Mouse (Mus musculus) neural tube, embryonic 11.5 days (tissue): ENCODE measurements at regions not wholly inside any gene's neighbourhood (a gene's known extent, or its start where the extent isn't known, plus 50 kb on each side); places are given as distances from the start of the nearest gene placed in this dataset.

Source experiments
- ATAC-seq: fragments of 200-750 bp; cut with Nextera tagmentation; 2 replicates; pipeline ENCODE4 v1.8.0; 2017; ENCODE audit warnings: moderate number of reproducible peaks, mild to moderate bottlenecking, moderate TSS enrichment, moderate library complexity; ENCODE audit not compliant: insufficient read depth, low FRiP score, low TSS enrichment
- DNase-seq: peaks from one replicate; pipeline ENCODE4 v3.0.0-alpha.2; 2015; ENCODE audit warnings: low spot score
- H3K27ac ChIP-seq: fragments of 300-500 bp; sonication (generic); 2 replicates; pipeline ENCODE4 v1.5.1; 2014; ENCODE audit warnings: low read depth, mild to moderate bottlenecking, low read length
- H3K27me3 ChIP-seq: fragments of 300-500 bp; sonication (generic); 2 replicates; pipeline ENCODE4 v1.6.1; 2014; ENCODE audit warnings: mild to moderate bottlenecking, low read length, mixed read lengths; ENCODE audit not compliant: control insufficient read depth, insufficient read depth
- H3K36me3 ChIP-seq: fragments of 300-500 bp; sonication (generic); 2 replicates; pipeline ENCODE4 v1.6.1; 2014; ENCODE audit warnings: mild to moderate bottlenecking, low read length, moderate library complexity, mixed read lengths; ENCODE audit not compliant: control insufficient read depth, insufficient read depth
- H3K4me1 ChIP-seq: fragments of 300-500 bp; sonication (generic); 2 replicates; pipeline ENCODE4 v1.6.1; 2014; ENCODE audit warnings: low read length, mixed read lengths; ENCODE audit not compliant: control insufficient read depth, insufficient read depth
- H3K4me2 ChIP-seq: fragments of 300-500 bp; sonication (generic); 2 replicates; pipeline ENCODE4 v1.6.1; 2014; ENCODE audit warnings: low read depth, mild to moderate bottlenecking, moderate library complexity
- H3K4me3 ChIP-seq: fragments of 300-500 bp; sonication (generic); 2 replicates; pipeline ENCODE4 v1.5.1; 2014; ENCODE audit warnings: low read depth, low read length
- H3K9ac ChIP-seq: fragments of 300-500 bp; sonication (generic); 2 replicates; pipeline ENCODE4 v1.6.1; 2014; ENCODE audit warnings: mild to moderate bottlenecking, low read length
- H3K9me3 ChIP-seq: fragments of 300-500 bp; sonication (generic); 2 replicates; pipeline ENCODE4 v1.6.1; 2016; ENCODE audit warnings: low read length; ENCODE audit not compliant: control insufficient read depth
- WGBS: fragments of 180-500 bp; shearing (Covaris S2); extraction: QIAGEN DNeasy Blood & Tissue Kit; methylation state at CpG from one replicate; pipeline ENCODE4 v1.1.7; 2014; 5-methylcytosine and 5-hydroxymethylcytosine counted together

- Histone ChIP-seq H3K27ac (no peak overlapping the region), H3K9ac (no peak overlapping the region), H3K27me3 (no peaks in the 10 kb centered on the region), H3K36me3 (no peaks in the 10 kb centered on the region), H3K4me1 (no peaks in the 10 kb centered on the region), H3K9me3 (no peaks in the 10 kb centered on the region), H3K4me3 (no peak overlapping the region), H3K4me2 (no peak overlapping the region)
- DNase-seq (no peak), ATAC-seq (no peak)
- 82% methylated on average over 12 of the region's 12 CpGs for WGBS
These were observed 76.8 kb upstream of the Sfrp2 start for GRCm38 (mm10) chr3:83689068-83689976.

GRCm38 (mm10) chr3:83694505-83694904 is 71.6 kb upstream of the Sfrp2 start:
- ATAC-seq, result no peak

GRCm38 (mm10) chr3:83699751-83700150 is 66.4 kb upstream of the Sfrp2 start:
- Histone ChIP-seq H3K9ac (no peak overlapping the region), H3K36me3 (no peaks in the 10 kb centered on the region), H3K4me3 (no peak overlapping the region), H3K9me3 (no peaks in the 10 kb centered on the region), H3K27ac (no peak overlapping the region), H3K27me3 (no peaks in the 10 kb centered on the region), H3K4me1 (no peaks in the 10 kb centered on the region), H3K4me2 (no peak overlapping the region)
- ATAC-seq, result no peak
- 87% methylated on average over 3 of the region's 3 CpGs for WGBS
- no peak for DNase-seq

More at GRCm38 (mm10) chr3:83694505-83694904, 71.6 kb upstream of the Sfrp2 start:
- WGBS, result 76% methylated on average over 5 of the region's 5 CpGs
- H3K9me3 ChIP-seq, result no peaks in the 10 kb centered on the region
- no peaks in the 10 kb centered on the region for H3K4me1 ChIP-seq
- H3K27me3 ChIP-seq, result no peaks in the 10 kb centered on the region
- no peak overlapping the region for H3K4me3 ChIP-seq
- H3K4me2 ChIP-seq, result no peak overlapping the region
- no peak for DNase-seq
- H3K27ac ChIP-seq, result no peak overlapping the region
- no peaks in the 10 kb centered on the region for H3K36me3 ChIP-seq
- no peak overlapping the region for H3K9ac ChIP-seq

- H3K4me1 ChIP-seq, result no peaks in the 10 kb centered on the region
- H3K27me3 ChIP-seq, result no peaks in the 10 kb centered on the region
- H3K9me3 ChIP-seq, result no peaks in the 10 kb centered on the region
- no peak overlapping the region for H3K27ac ChIP-seq
- no peak overlapping the region for H3K9ac ChIP-seq
- H3K4me3 ChIP-seq, result no peak overlapping the region
- no peaks in the 10 kb centered on the region for H3K36me3 ChIP-seq
- ATAC-seq, result no peak
- WGBS, result 64% methylated on average over 1 of the region's 1 CpGs
- no peak overlapping the region for H3K4me2 ChIP-seq
- DNase-seq, result peak; percentile 38
These were observed 65.0 kb upstream of the Sfrp2 start for GRCm38 (mm10) chr3:83701075-83701474.

GRCm38 (mm10) chr3:83704559-83704958 is 61.6 kb upstream of the Sfrp2 start:
- DNase-seq (no peak), ATAC-seq (no peak)
- no peak overlapping the region for H3K4me3 ChIP-seq
- 91% methylated on average over 11 of the region's 11 CpGs for WGBS
- no peaks in the 10 kb centered on the region for H3K4me1 ChIP-seq
- H3K9me3 ChIP-seq, result no peaks in the 10 kb centered on the region
- no peak overlapping the region for H3K27ac ChIP-seq
- H3K36me3 ChIP-seq, result no peaks in the 10 kb centered on the region
- no peak overlapping the region for H3K4me2 ChIP-seq
- no peaks in the 10 kb centered on the region for H3K27me3 ChIP-seq
- no peak overlapping the region for H3K9ac ChIP-seq

- no peaks in the 10 kb centered on the region for H3K4me1 ChIP-seq
- no peaks in the 10 kb centered on the region for H3K9me3 ChIP-seq
- no peak overlapping the region for H3K4me3 ChIP-seq
- no peak for DNase-seq
- no peak overlapping the region for H3K9ac ChIP-seq
- 92% methylated on average over 6 of the region's 6 CpGs for WGBS
- no peaks in the 10 kb centered on the region for H3K36me3 ChIP-seq
- no peaks in the 10 kb centered on the region for H3K27me3 ChIP-seq
- H3K27ac ChIP-seq, result no peak overlapping the region
- no peak for ATAC-seq
- H3K4me2 ChIP-seq, result no peak overlapping the region
These were observed 60.9 kb upstream of the Sfrp2 start for GRCm38 (mm10) chr3:83705253-83705652.

- ATAC-seq (no peak), DNase-seq (no peak)
- H3K4me1 ChIP-seq, result no peaks in the 10 kb centered on the region; the same call in 1 of the 2 replicates
- no peak overlapping the region for H3K9ac ChIP-seq
- whole genome bisulfite sequencing, result 67% methylated on average over 13 of the region's 13 CpGs
- no peak overlapping the region for H3K27ac ChIP-seq
- H3K4me2 ChIP-seq, result no peak overlapping the region
- no peaks in the 10 kb centered on the region for H3K36me3 ChIP-seq
- H3K4me3 ChIP-seq, result no peak overlapping the region
- no peaks in the 10 kb centered on the region for H3K9me3 ChIP-seq
- no peaks in the 10 kb centered on the region for H3K27me3 ChIP-seq
These were observed 59.4 kb upstream of the Sfrp2 start for GRCm38 (mm10) chr3:83706531-83707243.

GRCm38 (mm10) chr3:83707278-83707677 is 58.8 kb upstream of the Sfrp2 start:
- no peak overlapping the region for H3K27ac ChIP-seq
- WGBS, result 70% methylated on average over 7 of the region's 7 CpGs
- H3K4me2 ChIP-seq, result no peak overlapping the region
- no peaks in the 10 kb centered on the region; the same call in 1 of the 2 replicates for H3K4me1 ChIP-seq
- no peak overlapping the region for H3K4me3 ChIP-seq
- no peaks in the 10 kb centered on the region for H3K36me3 ChIP-seq
- no peaks in the 10 kb centered on the region for H3K9me3 ChIP-seq
- H3K27me3 ChIP-seq, result no peaks in the 10 kb centered on the region
- no peak overlapping the region for H3K9ac ChIP-seq
- ATAC-seq (no peak), DNase-seq (no peak)
